Mouse (Mus musculus) midbrain, embryonic 16.5 days (tissue): ENCODE data around the gene 9430015G10Rik. TPM values are rescaled to one million over a fixed set of nuclear protein-coding genes. Genes with fewer than 3 reads are reported as not detected.
"Not testable (repeated sequence)": the region's sequence is repeated elsewhere in the genome, so short reads cannot be mapped to it uniquely, and the experiment has no call there.

Source experiments
- ATAC-seq: fragments of 200-750 bp; cut with Nextera tagmentation; 2 replicates; pipeline ENCODE4 v1.8.0; 2017; ENCODE audit warnings: moderate TSS enrichment
- H3K27ac ChIP-seq: fragments of 300-500 bp; sonication (generic); 2 replicates; pipeline ENCODE4 v1.5.1; 2014; ENCODE audit warnings: mild to moderate bottlenecking, low read length, mixed read lengths
- H3K27me3 ChIP-seq: fragments of 300-500 bp; sonication (generic); 2 replicates; pipeline ENCODE4 v1.6.1; 2014; ENCODE audit warnings: low read depth, low read length, mixed read lengths; ENCODE audit not compliant: control insufficient read depth, insufficient read depth
- H3K36me3 ChIP-seq: fragments of 300-500 bp; sonication (generic); 2 replicates; pipeline ENCODE4 v1.6.1; 2014; ENCODE audit warnings: mild to moderate bottlenecking, low read length, moderate library complexity, mixed read lengths; ENCODE audit not compliant: control insufficient read depth, insufficient read depth
- H3K4me1 ChIP-seq: fragments of 300-500 bp; sonication (generic); 2 replicates; pipeline ENCODE4 v1.6.1; 2014; ENCODE audit warnings: mild to moderate bottlenecking, low read length, mixed read lengths; ENCODE audit not compliant: control insufficient read depth, insufficient read depth
- H3K4me2 ChIP-seq: fragments of 300-500 bp; sonication (generic); 2 replicates; pipeline ENCODE4 v1.6.1; 2014; ENCODE audit warnings: mild to moderate bottlenecking, low read length, mixed read lengths
- H3K4me3 ChIP-seq: fragments of 300-500 bp; sonication (generic); 2 replicates; pipeline ENCODE4 v1.5.1; 2014; ENCODE audit warnings: low read depth, mild to moderate bottlenecking, low read length, moderate library complexity, mixed read lengths
- H3K9ac ChIP-seq: fragments of 300-500 bp; sonication (generic); 2 replicates; pipeline ENCODE4 v1.6.1; 2014; ENCODE audit warnings: low read depth, low read length, mixed read lengths
- H3K9me3 ChIP-seq: fragments of 300-500 bp; sonication (generic); replicated peaks from 2 replicates; pipeline ENCODE4 v1.6.1; 2014; ENCODE audit warnings: mild to moderate bottlenecking, low read length, mixed read lengths; ENCODE audit not compliant: control insufficient read depth, poor library complexity, severe bottlenecking
- WGBS: fragments of 180-500 bp; shearing (Covaris S2); extraction: QIAGEN DNeasy Blood & Tissue Kit; methylation state at CpG from one replicate; pipeline ENCODE4 v1.1.7; 2014; 5-methylcytosine and 5-hydroxymethylcytosine counted together
- polyA plus RNA-seq: library from polyadenylated mRNA; unstranded; fragments of >200 nt; fragmentation: Nextera tagmentation; extraction: Ambion mirVana; gene quantifications from 2 replicates; pipeline ENCODE4 v1.2.1, GENCODE M21; 2015

9430015G10Rik gene
- polyA plus RNA-seq, 1 experiment from 2014 or later, result 38.6 TPM

GRCm38 (mm10) chr4:156135801-156136200 lies 26.0 kb downstream of the 9430015G10Rik start:
- Histone ChIP-seq H3K27me3 (no peaks in the 10 kb centered on the region), H3K4me2 (no peak overlapping the region)
- WGBS, result 93% methylated on average over 14 of the region's 14 CpGs

GRCm38 (mm10) chr4:156136285-156137100 lies 26.7 kb downstream of the 9430015G10Rik start:
- no peaks in the 10 kb centered on the region for H3K36me3 ChIP-seq
- WGBS, result 95% methylated on average over 30 of the region's 30 CpGs
- H3K27ac ChIP-seq, result no peak overlapping the region
- no peaks in the 10 kb centered on the region for H3K27me3 ChIP-seq
- no peak overlapping the region for H3K9ac ChIP-seq
- no peak for ATAC-seq
- no peaks in the 10 kb centered on the region for H3K4me1 ChIP-seq
- no peak overlapping the region for H3K4me3 ChIP-seq
- H3K4me2 ChIP-seq, result no peak overlapping the region
- no peaks in the 10 kb centered on the region for H3K9me3 ChIP-seq

More at GRCm38 (mm10) chr4:156135801-156136200, 26.0 kb downstream of the 9430015G10Rik start:
- Histone ChIP-seq H3K9me3 (no peaks in the 10 kb centered on the region), H3K4me1 (no peaks in the 10 kb centered on the region), H3K36me3 (no peaks in the 10 kb centered on the region), H3K9ac (no peak overlapping the region), H3K27ac (no peak overlapping the region), H3K4me3 (no peak overlapping the region)
- no peak for ATAC-seq

- WGBS, result 89% methylated on average over 10 of the region's 10 CpGs
- not testable (repeated sequence) for ATAC-seq, H3K27ac ChIP-seq, H3K9me3 ChIP-seq, H3K36me3 ChIP-seq, H3K4me2 ChIP-seq, H3K9ac ChIP-seq, H3K4me1 ChIP-seq, H3K27me3 ChIP-seq, H3K4me3 ChIP-seq
Observed at GRCm38 (mm10) chr4:156150887-156151286, 41.1 kb downstream of the 9430015G10Rik start.

GRCm38 (mm10) chr4:156154771-156155170 lies 45.0 kb downstream of the 9430015G10Rik start:
- ATAC-seq, result no peak
- H3K4me2 ChIP-seq, result no peak overlapping the region
- no peak overlapping the region for H3K4me3 ChIP-seq
- H3K9me3 ChIP-seq, result 0 out of 2 replicates have a peak, but pooled peaks cover 7% of the 10 kb centered on the region
- no peaks in the 10 kb centered on the region for H3K36me3 ChIP-seq
- no peaks in the 10 kb centered on the region for H3K4me1 ChIP-seq
- H3K9ac ChIP-seq, result no peak overlapping the region
- H3K27me3 ChIP-seq, result no peaks in the 10 kb centered on the region
- WGBS, result 91% methylated on average over 3 of the region's 3 CpGs
- no peak overlapping the region for H3K27ac ChIP-seq

GRCm38 (mm10) chr4:156166477-156166876 lies 56.7 kb downstream of the 9430015G10Rik start:
- no peak overlapping the region for H3K4me2 ChIP-seq
- peaks cover 82% of the 10 kb centered on the region for H3K36me3 ChIP-seq
- H3K27ac ChIP-seq, result no peak overlapping the region
- no peak for ATAC-seq
- H3K4me1 ChIP-seq, result no peaks in the 10 kb centered on the region
- WGBS, result 94% methylated on average over 9 of the region's 9 CpGs
- no peaks in the 10 kb centered on the region for H3K9me3 ChIP-seq
- no peak overlapping the region for H3K9ac ChIP-seq
- no peaks in the 10 kb centered on the region for H3K27me3 ChIP-seq
- no peak overlapping the region for H3K4me3 ChIP-seq

GRCm38 (mm10) chr4:156168611-156169010 lies 58.8 kb downstream of the 9430015G10Rik start:
- 93% methylated on average over 8 of the region's 8 CpGs for WGBS
- no peak overlapping the region for H3K27ac ChIP-seq
- no peak overlapping the region for H3K4me2 ChIP-seq
- peaks cover 92% of the 10 kb centered on the region for H3K36me3 ChIP-seq
- ATAC-seq, result no peak
- H3K9ac ChIP-seq, result no peak overlapping the region
- H3K4me3 ChIP-seq, result no peak overlapping the region
- no peaks in the 10 kb centered on the region for H3K4me1 ChIP-seq
- no peaks in the 10 kb centered on the region for H3K27me3 ChIP-seq
- H3K9me3 ChIP-seq, result no peaks in the 10 kb centered on the region

GRCm38 (mm10) chr4:156169129-156169528 lies 59.3 kb downstream of the 9430015G10Rik start:
- H3K27ac ChIP-seq, result no peak overlapping the region
- H3K4me1 ChIP-seq, result no peaks in the 10 kb centered on the region
- no peak for ATAC-seq
- H3K9ac ChIP-seq, result no peak overlapping the region
- H3K4me3 ChIP-seq, result no peak overlapping the region
- no peaks in the 10 kb centered on the region for H3K9me3 ChIP-seq
- H3K4me2 ChIP-seq, result no peak overlapping the region
- H3K27me3 ChIP-seq, result no peaks in the 10 kb centered on the region
- WGBS, result 96% methylated on average over 10 of the region's 10 CpGs
- peaks cover 93% of the 10 kb centered on the region for H3K36me3 ChIP-seq

- no peak overlapping the region for H3K9ac ChIP-seq
- H3K4me3 ChIP-seq, result no peak overlapping the region
- no peaks in the 10 kb centered on the region for H3K4me1 ChIP-seq
- H3K27me3 ChIP-seq, result no peaks in the 10 kb centered on the region
- no peak for ATAC-seq
- H3K27ac ChIP-seq, result no peak overlapping the region
- H3K9me3 ChIP-seq, result no peaks in the 10 kb centered on the region
- H3K4me2 ChIP-seq, result no peak overlapping the region
- WGBS, result 97% methylated on average over 11 of the region's 11 CpGs
- H3K36me3 ChIP-seq, result peaks cover 95% of the 10 kb centered on the region
Observed at GRCm38 (mm10) chr4:156171828-156172227, 62.0 kb downstream of the 9430015G10Rik start.
